Mouse (Mus musculus) mesoderm, embryonic 11.5 days (tissue): ENCODE results near the gene Rtn2.

Source experiments
- DNase-seq: peaks from one replicate; pipeline ENCODE4 v3.0.0-alpha.2; 2012; ENCODE audit warnings: low read depth, low spot score

The Rtn2 gene

DNA sequence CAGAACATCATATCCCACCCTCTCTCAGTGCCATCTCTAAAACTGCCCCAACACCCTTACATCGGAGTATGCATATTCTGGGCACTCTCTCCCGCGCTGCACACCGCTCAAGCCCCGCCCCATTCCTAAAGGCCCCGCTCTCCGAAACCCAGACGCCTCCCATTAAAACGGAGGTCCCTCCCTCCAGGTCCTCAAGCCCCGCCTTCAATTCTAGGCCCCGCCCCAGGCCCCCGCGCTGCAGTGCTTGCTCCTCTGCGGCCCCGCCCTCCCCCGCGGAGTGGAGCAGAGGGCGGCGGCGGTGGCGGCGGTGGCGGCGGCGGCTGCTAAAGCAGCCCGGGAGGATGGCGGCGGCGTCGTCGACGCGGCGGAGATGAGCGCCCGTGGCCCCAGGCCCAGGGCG lies at the start of gene Rtn2:
Gene Rtn2, plus strand, starts transcription at position 240 of the 400 bp plus-strand sequence.
- peak; percentile 87 for DNase-seq

DNA sequence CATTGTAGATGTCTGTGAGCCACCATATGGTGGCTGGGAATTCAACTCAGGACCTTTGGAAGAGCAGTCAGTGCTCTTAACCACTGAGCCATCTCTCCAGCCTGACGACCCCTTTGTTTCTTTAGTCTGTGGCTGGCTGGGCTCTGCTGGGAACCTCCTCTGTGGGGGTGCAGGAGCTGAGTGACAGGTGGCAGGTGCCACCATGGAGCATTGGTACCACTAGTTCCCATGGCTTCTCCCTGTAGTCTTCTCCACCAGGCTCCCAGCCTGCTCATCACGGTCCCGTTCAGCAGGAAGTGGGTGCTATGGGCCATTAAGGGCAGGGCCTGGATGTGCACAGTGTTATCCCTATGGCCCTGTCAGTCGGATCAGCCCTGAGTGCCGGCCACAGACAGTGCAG lies 47.8 kb upstream of the Rtn2 start:
- DNase-seq = no peak

DNA sequence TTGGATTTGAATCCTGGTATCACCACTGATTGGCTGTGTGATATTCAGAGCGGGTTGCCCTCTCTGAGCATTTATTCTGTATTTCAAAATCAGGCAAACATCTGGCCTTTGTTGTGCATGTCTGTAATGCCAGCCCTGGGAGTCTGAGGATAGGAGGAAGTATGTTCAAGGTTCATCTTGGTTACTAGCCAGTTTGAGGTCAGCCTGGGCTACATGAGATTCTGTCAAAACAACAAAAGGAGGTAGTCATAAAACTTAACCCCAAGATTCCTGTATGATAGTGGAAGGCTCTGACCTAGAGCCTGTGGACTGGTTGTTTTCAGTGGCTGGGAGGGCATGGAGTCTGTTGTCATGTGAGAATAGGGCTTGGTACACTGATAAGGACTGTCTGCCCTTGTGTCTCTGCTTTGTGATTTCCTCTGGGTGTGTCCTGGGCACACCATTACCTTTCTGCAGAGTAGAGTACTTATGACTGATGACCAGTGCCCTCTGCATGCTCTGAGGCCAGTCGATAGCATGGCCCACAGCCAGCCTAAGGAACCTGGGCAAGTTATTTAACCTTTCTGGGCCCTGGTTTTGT lies 47.2 kb upstream of the Rtn2 start:
- no peak for DNase-seq

DNA sequence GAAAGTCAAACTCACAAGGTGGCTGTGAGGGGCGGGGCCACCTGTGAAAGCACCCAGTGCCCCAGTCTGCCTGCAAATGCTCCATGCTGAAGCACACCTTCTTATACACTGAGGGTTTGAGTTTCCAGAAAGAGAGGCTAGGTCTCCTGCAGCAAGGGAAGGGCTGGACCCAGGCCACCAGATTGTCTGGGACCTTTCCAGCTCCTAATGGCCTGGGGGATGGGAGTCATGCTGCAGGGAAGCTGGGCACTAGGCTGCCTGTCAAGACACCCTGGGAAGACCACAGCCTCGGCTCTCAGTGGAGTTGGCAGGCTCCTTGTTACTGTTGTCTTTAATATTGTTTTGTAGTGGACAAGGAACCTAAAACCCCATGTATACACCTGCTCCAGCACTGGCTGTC lies 46.0 kb upstream of the Rtn2 start:
- no peak for DNase-seq

DNA sequence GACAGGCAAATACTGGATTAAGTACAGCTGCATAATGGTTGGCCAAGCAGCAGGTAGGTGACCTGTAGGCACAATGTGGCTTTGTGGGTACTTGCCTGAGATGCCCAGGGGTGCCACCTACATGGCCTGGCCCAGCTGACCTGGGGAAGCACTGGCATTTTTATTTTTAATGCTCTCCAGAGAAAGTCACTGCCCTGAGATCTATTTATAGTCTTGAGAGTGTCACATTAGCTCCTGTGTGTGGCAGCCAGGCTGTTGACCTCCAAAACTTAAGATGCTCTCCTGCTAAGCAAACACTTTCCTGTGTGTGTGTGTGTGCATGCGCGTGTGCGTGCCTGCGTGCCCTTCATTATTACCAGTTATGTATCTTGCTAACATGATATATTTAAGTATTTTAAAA lies 44.1 kb upstream of the Rtn2 start:
- no peak for DNase-seq

GRCm38 (mm10) chr7:19239423-19239822 lies 43.0 kb upstream of the Rtn2 start:
- peak; percentile 94 for DNase-seq

GRCm38 (mm10) chr7:19239986-19240385 lies 42.4 kb upstream of the Rtn2 start:
- DNase-seq = no peak

GRCm38 (mm10) chr7:19240905-19241463 lies 41.4 kb upstream of the Rtn2 start:
- DNase-seq = no peak

DNA sequence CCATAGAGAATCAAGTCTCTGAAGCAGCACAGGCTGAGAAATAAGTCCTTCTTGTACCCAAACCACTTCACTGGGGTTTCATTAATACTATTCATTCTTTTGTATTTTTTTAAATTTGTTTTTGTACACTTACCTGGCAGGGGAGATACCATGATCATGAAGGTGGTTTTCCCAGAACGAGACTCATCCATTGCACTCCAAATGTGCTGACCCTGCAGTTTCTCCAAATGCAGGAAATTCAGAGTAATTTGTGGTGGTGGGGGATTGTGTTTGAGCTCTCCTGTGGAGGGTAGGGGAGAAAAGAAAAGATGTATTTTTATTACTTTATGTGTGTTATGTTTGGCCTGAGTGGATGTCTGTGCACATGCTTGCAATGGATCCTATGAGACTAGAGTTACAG lies 40.4 kb upstream of the Rtn2 start:
- DNase-seq = no peak

DNA sequence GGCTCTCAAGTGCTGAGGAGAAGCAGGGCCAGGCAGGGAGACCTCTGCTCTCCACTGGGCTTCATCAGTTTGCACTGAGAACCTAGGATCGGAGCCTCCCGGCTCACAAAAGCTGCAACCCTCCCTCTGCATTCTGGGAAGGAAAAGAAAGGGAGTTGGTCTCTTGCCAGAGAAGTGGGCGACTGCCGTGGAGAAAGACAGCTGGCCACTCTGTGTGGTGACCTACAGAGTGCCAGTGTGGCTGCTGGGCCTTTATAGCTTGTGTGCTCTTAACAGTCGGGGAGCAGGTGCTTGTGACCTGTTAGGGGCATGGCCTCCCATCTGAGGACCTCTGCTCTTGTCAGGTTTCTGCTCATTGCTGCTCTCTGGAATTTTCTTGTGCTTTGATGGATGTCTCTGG lies 38.6 kb upstream of the Rtn2 start:
- no peak for DNase-seq

GRCm38 (mm10) chr7:19245083-19245482 lies 37.3 kb upstream of the Rtn2 start:
- DNase-seq = no peak

GRCm38 (mm10) chr7:19246855-19247254 lies 35.6 kb upstream of the Rtn2 start:
- DNase-seq = no peak

GRCm38 (mm10) chr7:19247511-19247910 lies 34.9 kb upstream of the Rtn2 start:
- no peak for DNase-seq

- DNase-seq = no peak
Measured at GRCm38 (mm10) chr7:19252078-19252477, 30.3 kb upstream of the Rtn2 start.

DNA sequence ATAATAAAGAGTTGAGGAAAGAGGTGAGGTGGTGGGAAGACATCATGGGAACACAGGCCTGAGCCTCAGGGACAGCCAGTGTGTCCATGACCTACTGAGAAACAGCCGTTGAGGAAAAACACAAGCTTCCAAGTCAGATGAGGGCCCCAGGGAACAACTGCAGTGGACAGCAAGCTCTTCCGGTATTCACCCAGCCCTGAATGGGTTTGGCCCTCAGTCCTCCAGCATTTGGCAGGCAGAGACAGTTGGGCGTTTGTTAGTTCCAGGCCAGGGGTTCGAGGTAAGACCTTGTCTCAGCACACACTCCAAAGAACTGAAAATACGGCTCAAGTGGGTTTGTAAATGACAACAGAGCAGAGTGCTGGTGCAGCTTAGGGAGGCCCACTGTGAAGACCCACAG lies 29.0 kb upstream of the Rtn2 start:
- no peak for DNase-seq

GRCm38 (mm10) chr7:19255395-19255794 lies 27.0 kb upstream of the Rtn2 start:
- DNase-seq = no peak

DNA sequence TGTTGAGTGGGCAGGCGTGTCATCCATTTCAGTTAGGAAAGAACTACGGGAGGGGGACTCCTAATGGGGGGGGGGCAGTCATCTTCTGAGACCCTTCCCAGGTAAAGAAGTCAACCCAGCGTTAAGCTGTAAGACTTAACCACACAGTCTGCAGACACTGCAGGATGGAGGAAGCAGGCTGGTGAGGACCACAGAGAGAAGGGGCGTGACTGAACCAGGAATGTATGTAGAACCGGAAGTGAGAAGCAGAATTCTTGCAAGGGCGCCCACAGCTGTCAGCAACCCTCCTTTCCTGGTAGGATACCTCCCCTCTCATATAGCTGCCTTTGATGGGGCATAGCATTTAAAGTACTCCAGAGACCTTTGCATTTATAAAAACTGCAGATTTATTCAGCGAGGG lies 25.9 kb upstream of the Rtn2 start:
- no peak for DNase-seq

DNA sequence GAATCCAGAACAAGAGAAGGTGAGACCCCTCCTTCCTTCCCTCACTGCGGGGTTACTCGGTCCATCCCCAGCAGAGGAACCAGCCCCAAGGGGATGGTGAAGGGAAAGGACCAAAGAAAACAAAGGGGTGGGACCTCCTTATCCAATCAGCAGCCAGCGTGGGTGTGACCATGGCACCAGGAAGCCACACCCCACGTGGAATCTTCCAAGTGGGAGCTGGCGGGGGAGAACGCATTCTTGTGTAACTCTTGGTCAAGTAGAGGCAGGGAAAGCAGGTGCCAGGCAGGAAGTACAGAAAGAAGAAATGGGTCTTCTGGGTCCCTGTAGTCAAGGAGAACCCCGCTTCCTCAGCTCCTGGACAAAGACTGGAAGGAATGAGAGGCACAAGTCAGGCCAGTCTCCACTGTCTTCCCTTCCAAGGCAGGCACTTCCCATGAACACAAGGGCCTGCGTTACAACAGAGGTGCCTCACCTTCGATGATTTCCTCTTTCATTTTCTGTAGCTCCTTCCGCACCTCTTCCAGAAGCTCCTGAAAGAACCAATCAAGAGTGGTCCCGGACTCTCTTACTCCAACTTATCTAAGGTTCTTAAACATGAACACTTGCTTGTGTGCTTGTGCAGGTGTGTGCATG lies 24.9 kb upstream of the Rtn2 start:
- DNase-seq = peak; percentile 79

DNA sequence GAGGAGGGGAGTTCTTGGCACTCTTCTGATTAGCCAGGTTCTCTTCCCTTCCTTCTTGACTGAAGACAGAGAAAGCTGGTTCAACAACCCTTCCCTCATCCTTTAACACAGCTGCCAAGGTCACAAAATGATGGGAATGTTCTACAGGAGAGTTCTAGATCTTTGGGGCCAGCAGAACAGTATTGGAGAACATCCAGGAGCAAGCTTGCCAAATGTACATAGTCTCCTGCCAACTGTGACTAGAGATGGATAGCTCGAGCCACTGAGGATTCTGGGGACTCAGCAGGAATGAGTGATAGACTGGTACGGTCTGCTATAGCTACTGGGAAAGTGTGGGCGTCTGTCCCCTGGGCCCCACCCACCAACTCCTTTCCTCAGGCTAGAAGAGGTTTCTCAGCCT lies 24.1 kb upstream of the Rtn2 start:
- no peak for DNase-seq

DNA sequence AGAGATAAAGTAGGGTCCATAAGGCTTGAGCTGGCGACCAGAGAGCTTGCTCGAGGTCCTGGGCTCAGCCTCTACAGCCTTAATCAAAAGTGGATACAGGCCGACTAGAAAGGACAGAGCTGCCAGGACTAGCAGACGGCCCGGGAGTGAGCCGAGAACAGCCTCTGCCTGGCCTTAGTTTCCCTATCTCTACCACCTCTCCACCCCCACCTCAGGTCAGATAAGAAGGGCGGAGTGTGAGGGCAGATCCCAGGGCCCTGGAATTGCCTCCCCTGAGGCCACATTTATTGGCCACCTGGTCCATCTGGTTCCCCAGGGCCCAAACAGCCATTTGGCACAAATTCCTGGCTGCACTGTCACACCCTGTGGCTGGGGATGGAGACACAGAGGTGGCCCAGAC lies 17.3 kb upstream of the Rtn2 start:
- no peak for DNase-seq

- DNase-seq = no peak
Measured at GRCm38 (mm10) chr7:19265928-19266822, 16.2 kb upstream of the Rtn2 start.

GRCm38 (mm10) chr7:19267051-19267450 lies 15.4 kb upstream of the Rtn2 start:
- DNase-seq = no peak
